Mouse (Mus musculus) CH12.LX (cell line): ENCODE measurements around the gene Smox. TPM values are rescaled to one million over a fixed set of nuclear protein-coding genes. Genes with fewer than 3 reads are reported as not detected.
A peak's percentile ranks its signal among the peaks of the same experiment; 100 is the strongest.

Source experiments
- DNase-seq: peaks from one replicate; pipeline ENCODE4 v3.0.0-alpha.2; 2013; ENCODE audit errors: extremely low read depth
- H3K27ac ChIP-seq: 2 replicates; pipeline ENCODE4 v1.5.1; 2012; ENCODE audit warnings: low read depth, mild to moderate bottlenecking, control low read depth, moderate library complexity; ENCODE audit not compliant: insufficient read depth
- H3K27me3 ChIP-seq: replicated peaks from 2 replicates; pipeline ENCODE3; 2012; ENCODE audit warnings: inconsistent platforms
- H3K36me3 ChIP-seq, 2 experiments: replicated peaks in 1 of 2; 2 replicates each; pipeline versions ENCODE3 to v1.6.1; 2012; ENCODE audit warnings: inconsistent platforms in 1 of 2, low read length in 1 of 2, mild to moderate bottlenecking in 1 of 2, mixed read lengths in 1 of 2, moderate library complexity in 1 of 2; ENCODE audit not compliant: control insufficient read depth in 1 of 2, insufficient read depth in 1 of 2
- H3K4me1 ChIP-seq, 2 experiments: 2 replicates each; pipeline ENCODE4 v1.6.1; 2012; ENCODE audit warnings: inconsistent platforms in 1 of 2, moderate library complexity in 1 of 2; ENCODE audit not compliant: insufficient read depth in 2 of 2, control insufficient read depth in 1 of 2
- H3K4me2 ChIP-seq: 2 replicates; pipeline ENCODE4 v1.6.1; 2012; ENCODE audit warnings: low read depth, mild to moderate bottlenecking, control low read depth; ENCODE audit not compliant: poor library complexity, insufficient read depth, severe bottlenecking
- H3K4me3 ChIP-seq, 3 experiments: fragments of 150-350 bp in 1 of 3; sonication (generic) in 1 of 3; replicated peaks in 1 of 3; 2 replicates each; pipeline versions ENCODE3 to v1.5.1; 2011 to 2012; ENCODE audit warnings: low read depth in 2 of 3, low read length in 2 of 3, mild to moderate bottlenecking in 2 of 3, moderate library complexity in 2 of 3, control low read depth in 1 of 3, improper control_type of control experiment in 1 of 3, inconsistent platforms in 1 of 3, mixed read lengths in 1 of 3; ENCODE audit not compliant: poor library complexity in 1 of 3
- H3K79me2 ChIP-seq: replicated peaks from 2 replicates; pipeline ENCODE4 v1.6.1; 2012; ENCODE audit warnings: mild to moderate bottlenecking, moderate library complexity; ENCODE audit not compliant: control insufficient read depth, poor library complexity, insufficient read depth, severe bottlenecking; ENCODE audit errors: extremely low read depth
- H3K9ac ChIP-seq: 2 replicates; pipeline ENCODE4 v1.6.1; 2012; ENCODE audit warnings: low read depth, mild to moderate bottlenecking, control low read depth, moderate library complexity; ENCODE audit not compliant: insufficient read depth
- H3K9me3 ChIP-seq: replicated peaks from 2 replicates; pipeline ENCODE3; 2012; ENCODE audit warnings: low read length, inconsistent platforms, mixed read lengths
- CTCF ChIP-seq, 2 experiments: IDR thresholded peaks in 1 of 2; conservative IDR thresholded peaks in 1 of 2; 2 replicates each; pipeline ENCODE4 v1.5.1; 2011 to 2012; ENCODE audit warnings: low read depth in 2 of 2, low read length in 2 of 2, improper control_type of control experiment in 1 of 2, inconsistent platforms in 1 of 2, mild to moderate bottlenecking in 1 of 2, moderate library complexity in 1 of 2
- ELF1 ChIP-seq: IDR thresholded peaks from 2 replicates; pipeline ENCODE4 v1.6.1; 2014; ENCODE audit warnings: low read depth, mild to moderate bottlenecking, inconsistent platforms, low read length, improper control_type of control experiment
- HCFC1 ChIP-seq: IDR thresholded peaks from 2 replicates; pipeline ENCODE4 v1.6.1; 2012; ENCODE audit warnings: low read depth, mild to moderate bottlenecking, inconsistent platforms, low read length, improper control_type of control experiment
- IRF4 ChIP-seq: IDR thresholded peaks from 2 replicates; pipeline ENCODE4 v1.6.1; 2014; ENCODE audit warnings: low read depth, mild to moderate bottlenecking, inconsistent platforms, low read length, improper control_type of control experiment
- JUN ChIP-seq: IDR thresholded peaks from 2 replicates; pipeline ENCODE4 v1.6.1; 2011; ENCODE audit warnings: low read depth, mild to moderate bottlenecking, low read length, improper control_type of control experiment, moderate library complexity; ENCODE audit not compliant: insufficient read depth
- KAT2A ChIP-seq: IDR thresholded peaks from 2 replicates; pipeline ENCODE4 v1.6.1; 2012; ENCODE audit warnings: low read length, improper control_type of control experiment, inconsistent platforms; ENCODE audit not compliant: insufficient replicate concordance
- MXI1 ChIP-seq: IDR thresholded peaks from 2 replicates; pipeline ENCODE4 v1.6.1; 2011; ENCODE audit warnings: mild to moderate bottlenecking, low read depth, low read length, improper control_type of control experiment
- NELFE ChIP-seq: IDR thresholded peaks from 2 replicates; pipeline ENCODE4 v1.6.1; 2011; ENCODE audit warnings: low read depth, low read length, improper control_type of control experiment
- NRF1 ChIP-seq: IDR thresholded peaks from 2 replicates; pipeline ENCODE4 v1.6.1; 2014; ENCODE audit warnings: low read depth, mild to moderate bottlenecking, inconsistent platforms, low read length, improper control_type of control experiment, moderate library complexity
- PAX5 ChIP-seq: IDR thresholded peaks from 2 replicates; pipeline ENCODE4 v1.6.1; 2012; ENCODE audit warnings: low read length, inconsistent platforms, mixed read lengths
- SIN3A ChIP-seq: IDR thresholded peaks from 2 replicates; pipeline ENCODE4 v1.6.1; 2012; ENCODE audit warnings: low read length, improper control_type of control experiment, inconsistent platforms
- SMC3 ChIP-seq: IDR thresholded peaks from 2 replicates; pipeline ENCODE4 v1.6.1; 2011; ENCODE audit warnings: low read depth, low read length, improper control_type of control experiment
- USF2 ChIP-seq: conservative IDR thresholded peaks from 2 replicates; pipeline ENCODE4 v1.6.1; 2011; ENCODE audit warnings: low read depth, low read length, improper control_type of control experiment
- ZC3H11A ChIP-seq: IDR thresholded peaks from 2 replicates; pipeline ENCODE4 v1.6.1; 2012; ENCODE audit warnings: low read depth, mild to moderate bottlenecking, inconsistent platforms, low read length, improper control_type of control experiment
- ZKSCAN1 ChIP-seq: IDR thresholded peaks from 2 replicates; pipeline ENCODE4 v1.6.1; 2012; ENCODE audit warnings: low read depth, inconsistent platforms, low read length, improper control_type of control experiment, borderline replicate concordance
- ZNF384 ChIP-seq: IDR thresholded peaks from 2 replicates; pipeline ENCODE4 v1.6.1; 2012; ENCODE audit warnings: low read depth, low read length, improper control_type of control experiment, inconsistent platforms
- dilution Hi-C: fragments of 300-500 bp; cut with MboI; formaldehyde crosslinking; loops from 2 replicates; pipeline ENCODE4 v1.14.3; 2020; ENCODE audit warnings: low sequenced_read_pairs; ENCODE audit not compliant: extremely low pct_unique_long_range_greater_than_20kb, extremely low pct_ligation_motif_present
- in situ Hi-C: fragments of 300-500 bp; cut with MboI; formaldehyde crosslinking; loops from 3 replicates; pipeline ENCODE4 v1.14.3; 2019; ENCODE audit warnings: low sequenced_read_pairs, low pct_ligation_motif_present, low pct_unique_long_range_greater_than_20kb, mixed read lengths
- polyA plus RNA-seq: library from polyadenylated mRNA; unstranded; fragments of >175 nt; gene quantifications from 2 replicates; pipeline ENCODE4 v1.2.1, GENCODE M21; 2012; ENCODE audit warnings: low read depth; ENCODE audit not compliant: insufficient read length
- total RNA-seq, 2 experiments: library from RNA; depleted of rRNA; stranded (reverse); fragments of 300-350 nt in 1 of 2; fragments of >200 nt in 1 of 2; gene quantifications; 2 replicates each; pipeline ENCODE4 v1.2.3; 2012 to 2014

Smox gene
- total and polyA plus RNA-seq, 3 experiments = 3.3 to 7.6 (median 4.4) TPM

DNA sequence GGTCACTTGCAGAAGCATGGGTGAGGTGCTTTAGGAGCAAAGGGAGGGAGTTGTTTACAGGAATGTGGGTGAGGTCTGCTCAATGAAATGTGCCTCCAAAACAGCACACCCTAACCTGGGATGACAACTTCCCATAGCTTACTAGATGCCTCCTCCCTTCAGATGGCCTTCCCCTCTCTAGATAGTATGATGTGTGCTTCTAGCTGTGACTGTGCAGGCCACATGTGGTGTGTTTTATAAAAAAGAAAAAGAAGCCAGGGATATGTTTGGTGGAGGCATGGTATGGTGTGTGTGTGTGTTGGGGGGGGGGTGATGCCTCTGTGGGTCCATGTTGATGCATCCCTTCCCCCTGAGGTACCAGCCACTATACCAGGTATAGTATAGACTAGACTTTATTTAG lies 42.9 kb upstream of the Smox start:
- no peaks in the 10 kb centered on the region for H3K79me2 ChIP-seq
- H3K27ac ChIP-seq = no peak overlapping the region
- H3K27me3 ChIP-seq = peaks cover 3% of the 10 kb centered on the region
- DNase-seq = no peak
- H3K4me1 ChIP-seq = peaks cover 8 to 22% of the 10 kb centered on the region in 2 experiments
- no peaks in the 10 kb centered on the region for H3K36me3 ChIP-seq
- no peak for TF ChIP-seq JUN
- TF ChIP-seq ZKSCAN1 = no peak
- TF ChIP-seq ELF1 = no peak
- no peak for TF ChIP-seq SIN3A
- TF ChIP-seq IRF4 = no peak
- no peak for TF ChIP-seq ZNF384
- dilution Hi-C loops (no loop called here), in situ Hi-C loops (no loop called here)
- no peak overlapping the region for H3K9ac ChIP-seq
- no peak overlapping the region for H3K4me2 ChIP-seq
- H3K4me3 ChIP-seq = no peak overlapping the region
- H3K9me3 ChIP-seq = no peaks in the 10 kb centered on the region

DNA sequence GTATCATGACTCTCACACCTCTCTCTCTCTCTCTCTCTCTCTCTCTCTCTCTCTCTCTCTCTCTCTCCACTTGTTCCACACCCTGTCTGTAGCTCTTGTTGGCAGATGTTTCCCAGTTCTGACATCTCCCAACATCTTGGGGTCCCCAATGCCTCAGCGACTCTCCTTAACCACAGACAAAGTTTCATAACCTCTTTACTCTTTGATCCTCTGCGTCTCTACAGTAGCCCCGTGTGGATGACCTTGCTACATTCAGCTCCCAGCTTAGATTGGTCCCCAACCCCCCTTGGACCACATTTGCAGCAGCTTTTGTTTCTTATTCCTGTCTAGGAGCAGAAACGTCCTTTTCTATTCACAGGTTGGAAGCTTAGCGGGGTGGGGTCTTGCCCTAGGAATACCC lies 41.6 kb upstream of the Smox start:
- Histone ChIP-seq H3K4me3 (no peak overlapping the region), H3K27me3 (peaks cover 3% of the 10 kb centered on the region), H3K36me3 (no peaks in the 10 kb centered on the region), H3K27ac (no peak overlapping the region), H3K4me2 (peak overlapping the region; percentile 16; the same call in 1 of the 2 replicates), H3K4me1 (peaks cover 0 to 13% of the 10 kb centered on the region in 2 experiments; a peak in 2 of 4 replicates), H3K79me2 (no peaks in the 10 kb centered on the region), H3K9ac (no peak overlapping the region), H3K9me3 (no peaks in the 10 kb centered on the region)
- in situ Hi-C loops = no loop called here
- DNase-seq = no peak
- no peak for TF ChIP-seq JUN
- dilution Hi-C loops = no loop called here

DNA sequence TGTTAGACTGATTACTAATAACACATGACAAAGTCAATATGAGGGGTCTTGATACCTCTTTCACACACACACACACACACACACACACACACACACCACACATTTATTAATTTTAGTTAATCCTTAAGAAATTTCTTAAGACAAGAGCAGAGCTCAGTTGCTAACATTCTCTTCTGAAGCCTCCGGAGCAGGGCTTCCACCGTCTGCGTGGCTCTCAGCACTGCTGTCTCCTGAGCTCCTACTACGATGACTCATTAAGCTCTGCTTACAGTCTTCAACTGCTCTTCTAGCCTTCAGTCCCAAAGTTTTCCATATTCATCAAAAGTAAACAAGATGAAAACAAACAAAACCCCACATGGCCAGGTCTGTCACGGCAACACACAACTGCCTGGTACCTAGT lies 40.8 kb upstream of the Smox start:
- Histone ChIP-seq H3K4me3 (no peak overlapping the region), H3K9me3 (no peaks in the 10 kb centered on the region), H3K27me3 (peaks cover 3% of the 10 kb centered on the region), H3K36me3 (no peaks in the 10 kb centered on the region), H3K4me1 (peaks cover 0 to 13% of the 10 kb centered on the region in 2 experiments; a peak in 2 of 4 replicates), H3K79me2 (no peaks in the 10 kb centered on the region), H3K27ac (no peak overlapping the region), H3K4me2 (no peak overlapping the region), H3K9ac (no peak overlapping the region)
- in situ Hi-C loops = no loop called here
- DNase-seq = no peak
- TF ChIP-seq PAX5 = no peak
- no peak for TF ChIP-seq MXI1
- no peak for TF ChIP-seq USF2
- TF ChIP-seq HCFC1 = no peak
- TF ChIP-seq KAT2A = no peak
- TF ChIP-seq NELFE = no peak
- TF ChIP-seq ZC3H11A = no peak
- TF ChIP-seq ELF1 = no peak
- TF ChIP-seq NRF1 = no peak
- no peak for TF ChIP-seq SMC3
- TF ChIP-seq CTCF (conservative IDR thresholded peaks at IDR 0.05 in 1 of 2, IDR thresholded peaks at IDR 0.05 in 1 of 2; ENCODE audit: low read depth in 2 of 2, low read length in 2 of 2) = no peak
- TF ChIP-seq, all 38 proteins: peak for 0
- dilution Hi-C loops = no loop called here
